Mouse (Mus musculus) hindbrain, embryonic 12.5 days (tissue): Measurements from ENCODE around the gene Zar1. TPM values are rescaled to one million over a fixed set of nuclear protein-coding genes. Genes with fewer than 3 reads are reported as not detected.
"Not testable (repeated sequence)": the region's sequence is repeated elsewhere in the genome, so short reads cannot be mapped to it uniquely, and the experiment has no call there.

Experiments used
- ATAC-seq: fragments of 200-750 bp; cut with Nextera tagmentation; 2 replicates; pipeline ENCODE4 v1.8.0; 2017; ENCODE audit warnings: moderate TSS enrichment; ENCODE audit not compliant: low FRiP score
- H3K27ac ChIP-seq: fragments of 300-500 bp; sonication (generic); 2 replicates; pipeline ENCODE4 v1.5.1; 2016; ENCODE audit warnings: mild to moderate bottlenecking
- H3K27me3 ChIP-seq: fragments of 300-500 bp; sonication (generic); 2 replicates; pipeline ENCODE4 v1.6.1; 2016; ENCODE audit warnings: mild to moderate bottlenecking
- H3K36me3 ChIP-seq: fragments of 300-500 bp; sonication (generic); 2 replicates; pipeline ENCODE4 v1.6.1; 2016; ENCODE audit warnings: mild to moderate bottlenecking
- H3K4me1 ChIP-seq: fragments of 300-500 bp; sonication (generic); 2 replicates; pipeline ENCODE4 v1.6.1; 2016
- H3K4me2 ChIP-seq: fragments of 300-500 bp; sonication (generic); replicated peaks from 2 replicates; pipeline ENCODE4 v1.6.1; 2016; ENCODE audit warnings: mild to moderate bottlenecking
- H3K4me3 ChIP-seq: fragments of 300-500 bp; sonication (generic); 2 replicates; pipeline ENCODE4 v1.5.1; 2016; ENCODE audit warnings: mild to moderate bottlenecking
- H3K9ac ChIP-seq: fragments of 300-500 bp; sonication (generic); 2 replicates; pipeline ENCODE4 v1.6.1; 2016; ENCODE audit warnings: mild to moderate bottlenecking, moderate library complexity
- H3K9me3 ChIP-seq: fragments of 300-500 bp; sonication (generic); replicated peaks from 2 replicates; pipeline ENCODE4 v1.6.1; 2016; ENCODE audit warnings: mild to moderate bottlenecking
- WGBS: fragments of 180-500 bp; shearing (Covaris S2); methylation state at CpG from one replicate; pipeline ENCODE4 v1.1.7; 2016; 5-methylcytosine and 5-hydroxymethylcytosine counted together
- polyA plus RNA-seq: library from polyadenylated mRNA; unstranded; fragments of >200 nt; fragmentation: Nextera tagmentation; extraction: Ambion mirVana; gene quantifications from 2 replicates; pipeline ENCODE4 v1.2.1, GENCODE M21; 2016

Zar1 gene
- 4.0 and 5.9 TPM in 2 replicates for polyA plus RNA-seq

- ATAC-seq: peak; percentile 75
- not testable (repeated sequence) for H3K27ac ChIP-seq, H3K36me3 ChIP-seq, H3K9me3 ChIP-seq, H3K4me1 ChIP-seq
- 8% methylated on average over 17 of the region's 21 CpGs for WGBS
- Histone ChIP-seq H3K4me2 (peak within 1 kb of the TSS; percentile 80), H3K9ac (peak within 1 kb of the TSS; percentile 56), H3K27me3 (peaks cover 20% of the 10 kb centered on the region), H3K4me3 (peak within 1 kb of the TSS; percentile 46)
Observed at GRCm38 (mm10) chr5:72580970-72581332, at the start of gene Zar1. TSS of gene Zar1 (minus strand) at chr5:72581254.

- no peak for ATAC-seq
- Histone ChIP-seq H3K9ac (no peak overlapping the region), H3K4me1 (no peaks in the 10 kb centered on the region), H3K4me3 (no peak overlapping the region), H3K4me2 (no peak overlapping the region), H3K27ac (no peak overlapping the region), H3K27me3 (no peaks in the 10 kb centered on the region), H3K9me3 (no peaks in the 10 kb centered on the region), H3K36me3 (no peaks in the 10 kb centered on the region)
- WGBS: 89% methylated on average over 6 of the region's 6 CpGs
Observed at GRCm38 (mm10) chr5:72630026-72630425, 49.0 kb upstream of the Zar1 start.

GRCm38 (mm10) chr5:72621022-72621421, 40.0 kb upstream of the Zar1 start:
- no peak overlapping the region for H3K9ac ChIP-seq
- no peaks in the 10 kb centered on the region for H3K27me3 ChIP-seq
- no peaks in the 10 kb centered on the region for H3K4me1 ChIP-seq
- no peak overlapping the region for H3K4me2 ChIP-seq
- no peak for ATAC-seq
- no peaks in the 10 kb centered on the region for H3K9me3 ChIP-seq
- no peaks in the 10 kb centered on the region for H3K36me3 ChIP-seq
- no peak overlapping the region for H3K27ac ChIP-seq
- 93% methylated on average over 1 of the region's 1 CpGs for WGBS
- H3K4me3 ChIP-seq: no peak overlapping the region

GRCm38 (mm10) chr5:72617413-72617812, 36.4 kb upstream of the Zar1 start:
- Histone ChIP-seq H3K27ac (no peak overlapping the region), H3K36me3 (no peaks in the 10 kb centered on the region), H3K4me2 (no peak overlapping the region), H3K4me3 (no peak overlapping the region), H3K9me3 (no peaks in the 10 kb centered on the region), H3K4me1 (no peaks in the 10 kb centered on the region), H3K9ac (no peak overlapping the region), H3K27me3 (no peaks in the 10 kb centered on the region)
- no peak for ATAC-seq
- 89% methylated on average over 4 of the region's 4 CpGs for WGBS

- WGBS: 95% methylated on average over 4 of the region's 4 CpGs
Observed at GRCm38 (mm10) chr5:72603138-72603537, 22.1 kb upstream of the Zar1 start.

GRCm38 (mm10) chr5:72601006-72601405, 20.0 kb upstream of the Zar1 start:
- no peak for ATAC-seq
- no peak overlapping the region for H3K9ac ChIP-seq
- H3K36me3 ChIP-seq: no peaks in the 10 kb centered on the region
- no peaks in the 10 kb centered on the region for H3K27me3 ChIP-seq
- H3K4me3 ChIP-seq: no peak overlapping the region
- WGBS: 11% methylated on average over 5 of the region's 5 CpGs
- H3K4me1 ChIP-seq: no peaks in the 10 kb centered on the region
- no peak overlapping the region for H3K27ac ChIP-seq
- no peak overlapping the region for H3K4me2 ChIP-seq
- H3K9me3 ChIP-seq: no peaks in the 10 kb centered on the region

More at GRCm38 (mm10) chr5:72603138-72603537, 22.1 kb upstream of the Zar1 start:
- Histone ChIP-seq H3K4me3 (no peak overlapping the region), H3K27me3 (no peaks in the 10 kb centered on the region), H3K27ac (no peak overlapping the region), H3K9me3 (no peaks in the 10 kb centered on the region), H3K9ac (no peak overlapping the region), H3K4me1 (no peaks in the 10 kb centered on the region), H3K4me2 (no peak overlapping the region), H3K36me3 (no peaks in the 10 kb centered on the region)
- ATAC-seq: no peak

GRCm38 (mm10) chr5:72587192-72587681, 6.2 kb upstream of the Zar1 start, which contains the start of gene Gm5868:
TSS of gene Gm5868 (minus strand) at chr5:72587551.
- Histone ChIP-seq H3K27ac (no peak within 1 kb of the TSS), H3K9ac (peak within 1 kb of the TSS; percentile 45), H3K4me1 (no peaks in the 10 kb centered on the region), H3K4me2 (peak within 1 kb of the TSS; percentile 66), H3K36me3 (no peaks in the 10 kb centered on the region), H3K4me3 (peak within 1 kb of the TSS; percentile 40), H3K27me3 (peaks cover 9% of the 10 kb centered on the region), H3K9me3 (no peaks in the 10 kb centered on the region)
- WGBS: 4% methylated on average over 38 of the region's 38 CpGs
- ATAC-seq: peak; percentile 89

GRCm38 (mm10) chr5:72586667-72587191, 5.7 kb upstream of the Zar1 start:
- H3K27me3 ChIP-seq: peaks cover 11% of the 10 kb centered on the region
- peak; percentile 65 for ATAC-seq
- not testable (repeated sequence) for H3K36me3 ChIP-seq, H3K27ac ChIP-seq, H3K4me1 ChIP-seq, H3K9me3 ChIP-seq
- H3K9ac ChIP-seq: peak overlapping the region; percentile 45
- WGBS: 48% methylated on average over 25 of the region's 25 CpGs
- peak overlapping the region; percentile 66 for H3K4me2 ChIP-seq
- peak overlapping the region; percentile 40 for H3K4me3 ChIP-seq

- WGBS: 56% methylated on average over 7 of the region's 7 CpGs
- not testable (repeated sequence) for H3K4me2 ChIP-seq, H3K36me3 ChIP-seq, H3K27ac ChIP-seq, H3K4me3 ChIP-seq, H3K4me1 ChIP-seq, H3K9ac ChIP-seq, H3K9me3 ChIP-seq, ATAC-seq
- H3K27me3 ChIP-seq: peaks cover 17% of the 10 kb centered on the region
Observed at GRCm38 (mm10) chr5:72586122-72586521, 5.1 kb upstream of the Zar1 start.

GRCm38 (mm10) chr5:72580088-72580969, 725 bp downstream of the Zar1 start:
- peak overlapping the region; percentile 46 for H3K4me3 ChIP-seq
- H3K27ac ChIP-seq, H3K36me3 ChIP-seq, H3K4me1 ChIP-seq, H3K9me3 ChIP-seq: not testable (repeated sequence)
- peak overlapping the region; percentile 56 for H3K9ac ChIP-seq
- peak; percentile 81 for ATAC-seq
- H3K4me2 ChIP-seq: peak overlapping the region; percentile 80
- WGBS: 4% methylated on average over 53 of the region's 73 CpGs
- H3K27me3 ChIP-seq: peaks cover 20% of the 10 kb centered on the region

GRCm38 (mm10) chr5:72579599-72579998, 1.5 kb downstream of the Zar1 start:
- not testable (repeated sequence) for H3K4me1 ChIP-seq, H3K9me3 ChIP-seq, H3K36me3 ChIP-seq, H3K27ac ChIP-seq, H3K4me3 ChIP-seq, H3K9ac ChIP-seq
- Histone ChIP-seq H3K27me3 (peaks cover 20% of the 10 kb centered on the region), H3K4me2 (peak overlapping the region; percentile 80)
- 31% methylated on average over 10 of the region's 10 CpGs for WGBS
- ATAC-seq: peak; percentile 39; the same call in 1 of the 2 replicates

GRCm38 (mm10) chr5:72565621-72566020, 15.4 kb downstream of the Zar1 start:
- peaks cover 6% of the 10 kb centered on the region for H3K9me3 ChIP-seq
- no peaks in the 10 kb centered on the region for H3K36me3 ChIP-seq
- WGBS: 85% methylated on average over 5 of the region's 5 CpGs
- no peak for ATAC-seq
- no peaks in the 10 kb centered on the region for H3K4me1 ChIP-seq
- no peak overlapping the region for H3K9ac ChIP-seq
- no peaks in the 10 kb centered on the region for H3K27me3 ChIP-seq
- H3K4me3 ChIP-seq: no peak overlapping the region
- H3K4me2 ChIP-seq: no peak overlapping the region
- H3K27ac ChIP-seq: no peak overlapping the region
